Mouse (Mus musculus): ENCODE data around the gene B3gat3. TPM values are rescaled to one million over a fixed set of nuclear protein-coding genes. Genes with fewer than 3 reads are reported as not detected.
"Not testable (repeated sequence)": the region's sequence is repeated elsewhere in the genome, so short reads cannot be mapped to it uniquely, and the experiment has no call there.

Gene B3gat3
- total RNA-seq, 1 experiment from 2014 or later, result 26.8 TPM

GRCm38 (mm10) chr19:8965075-8965474 lies 44.9 kb downstream of the B3gat3 start:
- no peak for ATAC-seq (replicated peaks in 1 of 2; ENCODE audit: insufficient read depth in 1 of 2, low FRiP score in 2 of 2, low TSS enrichment in 1 of 2, low read depth in 1 of 2, poor library complexity in 2 of 2, severe bottlenecking in 2 of 2)

GRCm38 (mm10) chr19:8965771-8966170 lies 45.6 kb downstream of the B3gat3 start:
- no peak for ATAC-seq (replicated peaks in 1 of 2; ENCODE audit: insufficient read depth in 1 of 2, low FRiP score in 2 of 2, low TSS enrichment in 1 of 2, low read depth in 1 of 2, poor library complexity in 2 of 2, severe bottlenecking in 2 of 2)

DNA sequence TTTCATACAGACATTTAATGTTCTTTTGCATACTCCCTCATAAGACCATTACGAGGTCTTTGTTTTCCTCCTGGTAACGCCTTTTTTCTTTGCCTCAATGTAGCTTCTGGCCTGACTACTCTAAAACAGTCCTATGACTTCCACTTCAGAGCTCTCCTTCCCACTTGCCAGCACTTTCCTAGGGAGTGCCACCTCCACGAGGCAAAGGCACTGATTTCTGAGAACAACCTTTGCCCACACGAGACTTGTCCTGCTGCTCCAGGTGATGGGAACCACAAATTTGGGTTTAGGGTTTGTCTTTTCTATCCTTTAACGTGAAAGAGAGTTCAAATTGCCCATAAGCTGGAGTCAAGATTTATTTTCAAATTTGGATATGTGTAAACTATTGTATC lies 46.0 kb downstream of the B3gat3 start:
- ATAC-seq (replicated peaks in 1 of 2; ENCODE audit: insufficient read depth in 1 of 2, low FRiP score in 2 of 2, low TSS enrichment in 1 of 2, low read depth in 1 of 2, poor library complexity in 2 of 2, severe bottlenecking in 2 of 2), result no peak

- peak; percentile 97 to 99 for ATAC-seq (replicated peaks in 1 of 2; ENCODE audit: insufficient read depth in 1 of 2, low FRiP score in 2 of 2, low TSS enrichment in 1 of 2, low read depth in 1 of 2, poor library complexity in 2 of 2, severe bottlenecking in 2 of 2)
Observed at GRCm38 (mm10) chr19:8966590-8967372, 46.6 kb downstream of the B3gat3 start, which contains the start of gene Eef1g. Gene Eef1g, plus strand, starts transcription at chr19:8967041.

GRCm38 (mm10) chr19:8967373-8967743 lies 47.2 kb downstream of the B3gat3 start:
- no peak for ATAC-seq (replicated peaks in 1 of 2; ENCODE audit: insufficient read depth in 1 of 2, low FRiP score in 2 of 2, low TSS enrichment in 1 of 2, low read depth in 1 of 2, poor library complexity in 2 of 2, severe bottlenecking in 2 of 2)

GRCm38 (mm10) chr19:8967893-8968292 lies 47.7 kb downstream of the B3gat3 start:
- no peak for ATAC-seq (replicated peaks in 1 of 2; ENCODE audit: insufficient read depth in 1 of 2, low FRiP score in 2 of 2, low TSS enrichment in 1 of 2, low read depth in 1 of 2, poor library complexity in 2 of 2, severe bottlenecking in 2 of 2)

DNA sequence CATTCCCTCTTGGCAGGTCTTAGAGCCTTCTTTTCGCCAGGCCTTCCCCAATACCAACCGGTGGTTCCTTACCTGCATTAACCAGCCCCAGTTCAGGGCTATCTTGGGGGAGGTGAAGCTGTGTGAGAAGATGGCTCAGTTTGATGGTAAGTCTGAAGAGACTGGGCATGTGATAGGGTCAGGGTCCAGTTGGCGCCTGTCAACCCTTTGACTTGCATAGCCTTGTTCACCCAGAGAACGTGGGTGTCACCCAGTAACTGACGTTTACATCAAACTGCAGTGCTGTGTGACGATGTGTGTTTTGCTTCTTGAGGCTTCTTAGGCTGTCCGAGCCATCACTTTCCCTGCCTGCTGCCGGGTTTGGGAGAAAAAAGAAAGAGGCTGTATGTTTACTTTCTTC lies 52.3 kb downstream of the B3gat3 start:
- not testable (repeated sequence) for ATAC-seq (replicated peaks in 1 of 2; ENCODE audit: insufficient read depth in 1 of 2, low FRiP score in 2 of 2, low TSS enrichment in 1 of 2, low read depth in 1 of 2, poor library complexity in 2 of 2, severe bottlenecking in 2 of 2)

GRCm38 (mm10) chr19:8974638-8975037 lies 54.5 kb downstream of the B3gat3 start:
- ATAC-seq (replicated peaks in 1 of 2; ENCODE audit: insufficient read depth in 1 of 2, low FRiP score in 2 of 2, low TSS enrichment in 1 of 2, low read depth in 1 of 2, poor library complexity in 2 of 2, severe bottlenecking in 2 of 2), result no peak

DNA sequence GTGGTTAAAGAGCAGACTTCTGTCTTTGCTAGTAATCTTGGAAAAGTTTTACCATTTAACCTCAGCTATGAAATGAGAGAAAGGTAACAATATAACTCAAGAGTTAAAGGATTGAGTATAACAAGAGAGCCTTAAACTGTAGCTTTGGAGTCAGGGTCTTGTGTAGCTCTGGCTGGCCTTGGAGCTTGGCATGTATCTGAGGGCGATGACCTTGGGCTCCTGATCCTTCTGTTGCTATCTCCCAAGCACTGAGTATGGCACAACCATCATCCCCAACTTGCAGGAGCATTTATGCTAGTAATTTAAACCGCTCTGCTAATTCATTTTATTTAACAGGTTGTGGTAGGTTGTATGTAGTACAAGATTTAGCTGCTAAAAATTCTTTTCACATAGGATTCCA lies 55.3 kb downstream of the B3gat3 start:
- ATAC-seq (replicated peaks in 1 of 2; ENCODE audit: insufficient read depth in 1 of 2, low FRiP score in 2 of 2, low TSS enrichment in 1 of 2, low read depth in 1 of 2, poor library complexity in 2 of 2, severe bottlenecking in 2 of 2), result no peak

DNA sequence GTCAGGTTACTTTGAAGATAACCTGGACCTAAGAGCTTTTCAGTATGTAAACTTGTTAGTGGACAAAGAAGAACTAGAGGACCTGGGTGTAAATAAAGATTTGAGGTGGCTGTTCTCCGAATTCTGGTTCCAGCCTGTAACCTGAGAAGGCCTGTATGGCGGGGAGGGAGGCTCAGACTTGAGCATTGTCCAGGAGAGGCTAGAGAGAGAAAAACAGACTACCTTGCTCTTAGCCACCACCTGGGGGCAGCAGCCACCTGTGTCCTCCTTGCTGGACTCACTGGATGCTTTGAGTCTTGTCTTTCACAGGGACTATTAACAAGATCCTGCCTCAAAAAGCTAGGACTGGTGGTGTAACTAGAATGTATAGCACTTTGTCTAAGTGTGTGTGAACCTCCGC lies 56.4 kb downstream of the B3gat3 start:
- ATAC-seq (replicated peaks in 1 of 2; ENCODE audit: insufficient read depth in 1 of 2, low FRiP score in 2 of 2, low TSS enrichment in 1 of 2, low read depth in 1 of 2, poor library complexity in 2 of 2, severe bottlenecking in 2 of 2), result peak; percentile 62 to 69; a peak in 3 of 4 replicates

Other genes starting within 250 kb of the B3gat3 start
- 88.1 and 113 TPM in 2 replicates for gene Slc3a2, start 197.0 kb upstream of the B3gat3 start, total RNA-seq (2017)
- gene Wdr74, start 184.5 kb upstream of the B3gat3 start, total RNA-seq (2017), result 58.5 and 90.9 TPM in 2 replicates
- not detected in 2 replicates for gene 1700092M07Rik, start 179.7 kb upstream of the B3gat3 start, total RNA-seq (2017)
- gene Stx5a, start 179.0 kb upstream of the B3gat3 start, total RNA-seq (2017), result 90.9 and 120 TPM in 2 replicates
- 87.8 and 104 TPM in 2 replicates for gene Nxf1, start 163.3 kb upstream of the B3gat3 start, total RNA-seq (2017)
- 22.0 and 51.0 TPM in 2 replicates for gene Tmem223, start 149.4 kb upstream of the B3gat3 start, total RNA-seq (2017)
- gene Tmem179b, start 145.9 kb upstream of the B3gat3 start, total RNA-seq (2017), result 35.0 and 65.5 TPM in 2 replicates
- 12.3 and 15.6 TPM in 2 replicates for gene Taf6l, start 134.0 kb upstream of the B3gat3 start, total RNA-seq (2017)
- 58.9 and 69.7 TPM in 2 replicates for gene Polr2g, start 121.8 kb upstream of the B3gat3 start, total RNA-seq (2017)
- 1.1 and 3.7 TPM in 2 replicates for gene Zbtb3, start 117.8 kb upstream of the B3gat3 start, total RNA-seq (2017)
- gene Ttc9c, start 101.0 kb upstream of the B3gat3 start, total RNA-seq (2017), result 61.0 and 83.7 TPM in 2 replicates
- 67.9 and 104 TPM in 2 replicates for gene Hnrnpul2, start 100.4 kb upstream of the B3gat3 start, total RNA-seq (2017)
- not detected in 2 replicates for gene AC129217.1, start 90.6 kb upstream of the B3gat3 start, total RNA-seq (2017)
- 49.6 and 52.7 TPM in 2 replicates for gene Bscl2, start 82.9 kb upstream of the B3gat3 start, total RNA-seq (2017)
- gene Gng3, start 81.2 kb upstream of the B3gat3 start, total RNA-seq (2017), result 0.38 TPM in 1 of 2 replicates, not detected in the other
- not detected in 2 replicates for gene Lrrn4cl, start 69.6 kb upstream of the B3gat3 start, total RNA-seq (2017)
- gene Ubxn1, start 48.9 kb upstream of the B3gat3 start, total RNA-seq (2017), result 174 and 180 TPM in 2 replicates
- 117 and 118 TPM in 2 replicates for gene Uqcc3, start 39.5 kb upstream of the B3gat3 start, total RNA-seq (2017)
- 5.8 and 26.3 TPM in 2 replicates for gene Lbhd1, start 36.6 kb upstream of the B3gat3 start, total RNA-seq (2017)
- not detected in 2 replicates for gene Gm49403, start 36.4 kb upstream of the B3gat3 start, total RNA-seq (2017)
- 43.8 and 69.3 TPM in 2 replicates for gene 1810009A15Rik, start 31.5 kb upstream of the B3gat3 start, total RNA-seq (2017)
- not detected in 2 replicates for gene Gm49416, start 31.4 kb upstream of the B3gat3 start, total RNA-seq (2017)
- 10.9 and 13.2 TPM in 2 replicates for gene Ints5, start 27.4 kb upstream of the B3gat3 start, total RNA-seq (2017)
- 70.1 and 70.6 TPM in 2 replicates for gene Ganab, start 22.3 kb upstream of the B3gat3 start, total RNA-seq (2017)
- gene Rom1, start 9.0 kb downstream of the B3gat3 start, total RNA-seq (2017), result 2.1 and 3.1 TPM in 2 replicates
- 25.4 and 27.2 TPM in 2 replicates for gene Eml3, start 9.2 kb downstream of the B3gat3 start, total RNA-seq (2017)
- gene Mta2, start 21.5 kb downstream of the B3gat3 start, total RNA-seq (2017), result 148 and 167 TPM in 2 replicates
- gene Tut1, start 33.5 kb downstream of the B3gat3 start, total RNA-seq (2017), result 23.2 and 25.3 TPM in 2 replicates
- 700 and 731 TPM in 2 replicates for gene Eef1g, start 46.7 kb downstream of the B3gat3 start, total RNA-seq (2017)
- 28.0 and 41.8 TPM in 2 replicates for gene Ahnak, start 68.9 kb downstream of the B3gat3 start, total RNA-seq (2017)
- not detected in 2 replicates for gene Scgb1a1, start 167.6 kb downstream of the B3gat3 start, total RNA-seq (2017)
- gene Asrgl1, start 215.3 kb downstream of the B3gat3 start, total RNA-seq (2017), result 35.4 TPM in 2 replicates

Data from hematopoietic stem cell, adult 5-6 weeks (primary cell).